Mouse (Mus musculus): ENCODE results near the gene Ptgfrn. TPM values are rescaled to one million over a fixed set of nuclear protein-coding genes. Genes with fewer than 3 reads are reported as not detected.
A peak's percentile ranks its signal among the peaks of the same experiment; 100 is the strongest.

The Ptgfrn gene
- polyA plus RNA-seq, 1 experiment from 2014 or later = 5.6 TPM

DNA sequence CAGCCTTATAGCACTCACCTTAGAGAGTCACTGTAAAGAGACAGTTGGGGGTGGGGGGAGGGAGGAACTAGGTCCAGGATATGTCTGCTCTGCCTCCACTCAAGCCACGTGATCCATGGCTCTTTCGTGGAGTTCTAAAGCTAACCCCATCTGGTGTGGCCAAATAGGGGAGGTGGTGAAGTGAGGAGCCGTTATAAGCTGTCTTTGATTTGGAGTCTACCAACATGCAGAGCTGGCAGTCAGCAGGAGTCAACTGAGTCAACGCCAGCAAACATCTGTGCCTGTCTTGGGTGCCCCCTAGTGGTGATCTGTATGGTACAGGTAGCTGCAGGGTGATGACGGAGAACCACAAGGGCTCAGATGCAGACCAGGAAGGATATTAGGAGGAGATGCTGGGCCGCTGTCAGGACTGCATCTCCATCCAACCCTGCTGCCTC, 111.2 kb downstream of the Ptgfrn start:
- Histone ChIP-seq H3K36me3 (0 out of 2 replicates have a peak, but pooled peaks cover 8% of the 10 kb centered on the region), H3K27ac (no peak overlapping the region), H3K4me1 (peaks cover 19% of the 10 kb centered on the region; the same call in 1 of the 2 replicates), H3K4me3 (no peak overlapping the region), H3K27me3 (ENCODE audit: insufficient read depth, poor library complexity, severe bottlenecking) (no peaks in the 10 kb centered on the region), H3K9me3 (no peaks in the 10 kb centered on the region)
- DNase-seq (ENCODE audit: low spot score) = peak; percentile 84
- 17% methylated on average over 6 of the region's 6 CpGs for WGBS

DNA sequence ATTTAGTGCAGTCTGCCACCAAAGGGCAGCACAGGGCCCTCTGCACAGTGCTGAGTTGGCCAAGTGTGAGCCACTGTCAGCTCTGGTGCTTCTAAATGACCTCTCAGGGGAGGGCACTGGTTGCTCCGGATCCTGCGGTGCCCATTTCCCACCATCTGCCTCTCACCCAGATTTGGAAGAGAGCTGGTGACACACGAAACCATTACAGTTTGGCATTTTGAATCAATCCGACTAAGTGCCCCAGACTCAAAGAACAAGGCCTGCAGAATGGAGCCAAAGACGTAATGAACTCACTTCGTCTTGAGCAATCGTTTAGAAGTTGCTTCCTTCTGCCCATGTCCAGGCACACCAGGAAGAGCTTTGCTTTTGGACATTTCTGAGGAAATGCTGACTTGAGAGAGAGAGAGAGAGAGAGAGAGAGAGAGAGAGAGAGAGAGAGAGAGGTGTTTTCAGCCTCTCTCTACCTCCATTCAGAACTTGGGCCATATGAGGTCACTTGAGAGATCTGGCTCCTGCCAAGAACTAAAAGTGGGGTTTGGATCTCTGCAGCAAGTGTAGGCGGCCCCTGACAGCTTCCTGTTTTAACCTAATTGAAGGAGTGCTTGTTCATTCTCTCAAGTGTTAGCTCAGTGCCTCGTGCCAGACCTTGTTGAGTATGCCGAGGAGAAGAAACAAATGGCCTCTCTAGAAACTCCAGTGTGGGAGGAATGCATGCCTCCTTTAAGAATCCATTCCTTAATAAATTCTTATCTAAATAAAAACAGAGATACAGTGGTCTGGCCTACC, 112.1 kb downstream of the Ptgfrn start:
- peaks cover 24% of the 10 kb centered on the region for H3K4me1 ChIP-seq
- no peaks in the 10 kb centered on the region for H3K27me3 ChIP-seq (ENCODE audit: insufficient read depth, poor library complexity, severe bottlenecking)
- DNase-seq (ENCODE audit: low spot score) = no peak
- H3K36me3 ChIP-seq = 0 out of 2 replicates have a peak, but pooled peaks cover 4% of the 10 kb centered on the region
- 69% methylated on average over 10 of the region's 10 CpGs for WGBS
- no peaks in the 10 kb centered on the region for H3K9me3 ChIP-seq
- no peak overlapping the region for H3K4me3 ChIP-seq
- H3K27ac ChIP-seq = no peak overlapping the region

DNA sequence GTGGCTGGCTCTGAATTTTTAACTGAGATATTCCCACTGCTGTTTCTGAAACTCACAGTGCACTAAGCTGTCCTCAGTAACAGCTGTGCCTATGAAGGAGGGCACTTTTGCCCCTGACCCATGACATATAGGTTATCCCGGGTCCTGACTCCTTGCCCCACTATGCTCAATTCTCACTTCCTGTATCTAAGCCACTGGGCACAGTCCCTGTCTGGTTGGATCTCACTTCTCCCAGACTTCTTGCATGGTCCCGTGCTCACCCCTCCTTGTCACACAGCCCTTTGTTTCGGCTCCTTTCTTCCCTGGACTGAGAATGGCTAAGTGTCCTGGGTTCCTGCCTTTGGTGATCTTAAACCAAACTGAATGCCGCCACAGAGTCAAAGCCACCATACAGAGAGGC, 115.8 kb downstream of the Ptgfrn start:
- WGBS = 92% methylated on average over 4 of the region's 4 CpGs
- no peak overlapping the region for H3K27ac ChIP-seq
- H3K4me3 ChIP-seq = no peak overlapping the region
- peaks cover 24% of the 10 kb centered on the region for H3K4me1 ChIP-seq
- H3K27me3 ChIP-seq (ENCODE audit: insufficient read depth, poor library complexity, severe bottlenecking) = no peaks in the 10 kb centered on the region
- DNase-seq (ENCODE audit: low spot score) = no peak
- H3K9me3 ChIP-seq = no peaks in the 10 kb centered on the region
- no peaks in the 10 kb centered on the region for H3K36me3 ChIP-seq

DNA sequence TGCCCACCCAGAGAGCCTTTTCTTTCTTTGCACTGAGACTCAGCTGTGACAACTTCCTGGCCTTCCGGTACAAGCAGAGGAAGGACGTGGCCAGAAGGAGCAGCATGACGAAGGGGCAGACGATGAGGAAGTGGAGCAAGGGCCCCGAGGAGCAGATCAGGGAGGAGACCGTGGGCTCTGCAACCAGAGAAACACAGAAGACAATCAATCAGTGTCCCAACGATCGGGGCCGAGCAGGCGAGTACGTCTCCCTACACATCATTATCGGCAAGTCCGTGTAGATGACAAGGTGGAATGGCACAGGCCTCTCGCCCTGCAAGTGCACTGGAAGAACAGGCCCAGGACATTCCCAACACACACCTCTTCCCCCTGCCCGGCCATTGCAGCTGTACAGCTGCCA, 116.4 kb downstream of the Ptgfrn start:
- DNase-seq (ENCODE audit: low spot score) = no peak
- Histone ChIP-seq H3K4me1 (peaks cover 24% of the 10 kb centered on the region), H3K27me3 (ENCODE audit: insufficient read depth, poor library complexity, severe bottlenecking) (no peaks in the 10 kb centered on the region), H3K9me3 (no peaks in the 10 kb centered on the region), H3K4me3 (no peak overlapping the region), H3K27ac (peak overlapping the region; percentile 42), H3K36me3 (no peaks in the 10 kb centered on the region)
- 55% methylated on average over 15 of the region's 15 CpGs for WGBS

DNA sequence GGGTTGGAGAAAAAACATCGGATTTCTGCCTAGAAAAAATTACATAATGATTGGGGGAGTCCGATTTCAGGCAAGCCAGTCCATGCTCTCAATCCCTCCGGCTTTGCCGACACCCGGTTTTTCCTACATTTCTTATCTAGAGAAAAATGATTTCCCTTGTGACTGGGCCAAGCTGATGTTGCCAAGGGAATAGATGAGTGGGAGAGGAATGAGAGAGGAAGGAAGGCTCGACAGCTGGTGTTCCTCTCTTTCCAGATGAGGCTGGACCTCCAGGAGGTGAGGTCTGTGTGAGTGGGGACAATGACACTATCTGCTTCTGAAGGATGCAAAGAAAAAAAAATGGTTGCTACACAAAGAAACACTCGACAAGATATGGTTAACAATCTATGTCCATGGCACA, 116.9 kb downstream of the Ptgfrn start:
- no peaks in the 10 kb centered on the region for H3K9me3 ChIP-seq
- H3K27me3 ChIP-seq (ENCODE audit: insufficient read depth, poor library complexity, severe bottlenecking) = no peaks in the 10 kb centered on the region
- H3K36me3 ChIP-seq = no peaks in the 10 kb centered on the region
- H3K4me3 ChIP-seq = no peak overlapping the region
- DNase-seq (ENCODE audit: low spot score) = no peak
- peaks cover 23% of the 10 kb centered on the region for H3K4me1 ChIP-seq
- 76% methylated on average over 7 of the region's 7 CpGs for WGBS
- no peak overlapping the region for H3K27ac ChIP-seq

Other genes starting within 250 kb of the Ptgfrn start
- gene Trim45, start 188.1 kb downstream of the Ptgfrn start, polyA plus RNA-seq (2016; fragmentation: Nextera tagmentation; extraction: Ambion mirVana) = 5.1 and 5.6 TPM in 2 replicates
- gene Ttf2, start 140.6 kb downstream of the Ptgfrn start, polyA plus RNA-seq (2016; fragmentation: Nextera tagmentation; extraction: Ambion mirVana) = 18.0 and 18.1 TPM in 2 replicates
- gene Cd101, start 80.7 kb downstream of the Ptgfrn start, polyA plus RNA-seq (2016; fragmentation: Nextera tagmentation; extraction: Ambion mirVana) = 0.34 and 0.50 TPM in 2 replicates
- gene Cd2, start 177.7 kb upstream of the Ptgfrn start, polyA plus RNA-seq (2016; fragmentation: Nextera tagmentation; extraction: Ambion mirVana) = 0.23 and 0.38 TPM in 2 replicates